Comparison of ENCODE assay signal across 13 mouse cellular contexts in the genomic region with DNA sequence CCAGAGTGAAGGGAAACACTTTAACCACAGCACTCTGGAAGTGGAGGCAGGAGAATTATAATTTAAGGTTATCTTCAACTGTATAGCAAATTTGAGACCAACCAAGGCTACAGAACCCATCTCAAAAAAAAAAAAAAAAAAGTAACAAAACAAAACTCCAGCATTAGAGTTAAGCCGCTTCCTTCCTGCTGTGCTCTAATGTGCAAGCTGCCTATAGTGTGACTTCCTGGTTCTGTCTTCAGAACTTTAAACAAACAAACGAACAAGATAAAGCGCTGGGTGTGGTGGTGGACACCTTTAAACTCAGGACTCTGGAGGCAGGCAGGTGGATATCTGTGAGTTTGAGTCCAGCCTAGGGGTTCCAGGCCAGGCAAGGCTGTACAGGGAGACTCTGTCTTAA. TPM values are rescaled to one million over a fixed set of nuclear protein-coding genes. Genes with fewer than 3 reads are reported as not detected.
A peak's percentile ranks its signal among the peaks of the same experiment; 100 is the strongest.
DNase-seq lines count a peak whose midpoint lies in the region; ATAC-seq and TF ChIP-seq lines count a peak whose summit lies in the region.
"Had no signal": no experiment of that assay in that cellular context is flagged by ENCODE, and none has a peak within 500 bp of the region (broad histone marks: within the 10 kb centered on the region; RNA-seq: fewer than 3 reads in every experiment).

No protein-coding gene starts in this region.

- no peak for ATAC-seq in kidney, postnatal 0 days (replicated peaks; ENCODE audit: low FRiP score, low read depth)
- 0 out of 2 replicates have a peak, but pooled peaks have one; percentile 58 for ATAC-seq in intestine, postnatal 0 days
- ATAC-seq in midbrain, postnatal 0 days (ENCODE audit: low FRiP score) = no peak
- ATAC-seq in forebrain, embryonic 12.5 days (ENCODE audit: low FRiP score) = no peak
- ATAC-seq: hindbrain, postnatal 0 days had no signal

- TF ChIP-seq RAD21 in MEL (IDR thresholded peaks at IDR 0.05; ENCODE audit: low read depth, low read length) = no peak

- TF ChIP-seq POLR2A in MEL (IDR thresholded peaks at IDR 0.05; ENCODE audit: control insufficient read depth in 1 of 2, insufficient read depth in 1 of 2, low read depth in 1 of 2, low read length in 2 of 2, poor library complexity in 1 of 2) = no peak

- 60% methylated on average over 3 of the region's 3 CpGs for WGBS in kidney, postnatal 0 days
- 23% methylated on average over 3 of the region's 3 CpGs for WGBS in intestine, postnatal 0 days
- 72% methylated on average over 3 of the region's 3 CpGs for WGBS in midbrain, postnatal 0 days
- WGBS in forebrain, embryonic 12.5 days = 86% methylated on average over 3 of the region's 3 CpGs

- H3K27me3 ChIP-seq in kidney, postnatal 0 days (ENCODE audit: insufficient read depth, low read length) = no peaks in the 10 kb centered on the region
- H3K27me3 ChIP-seq in MEL (ENCODE audit: control insufficient read depth in 1 of 2, insufficient read depth in 2 of 2, low read length in 2 of 2) = no peaks in the 10 kb centered on the region
- no peaks in the 10 kb centered on the region for H3K27me3 ChIP-seq in intestine, postnatal 0 days (replicated peaks; ENCODE audit: control insufficient read depth, insufficient read depth, low read length)
- no peaks in the 10 kb centered on the region for H3K27me3 ChIP-seq in midbrain, postnatal 0 days (ENCODE audit: insufficient read depth, low read length)
- H3K27me3 ChIP-seq in forebrain, embryonic 12.5 days = no peaks in the 10 kb centered on the region
- H3K27me3 ChIP-seq: limb, embryonic 13.5 days had no signal

- H3K9me3 ChIP-seq in kidney, postnatal 0 days (replicated peaks; ENCODE audit: low read length) = no peaks in the 10 kb centered on the region
- H3K9me3 ChIP-seq in MEL (replicated peaks; ENCODE audit: insufficient read depth, low read length) = no peaks in the 10 kb centered on the region
- no peaks in the 10 kb centered on the region for H3K9me3 ChIP-seq in intestine, postnatal 0 days (ENCODE audit: control insufficient read depth)
- H3K9me3 ChIP-seq in midbrain, postnatal 0 days (ENCODE audit: low read length) = no peaks in the 10 kb centered on the region
- H3K9me3 ChIP-seq in forebrain, embryonic 12.5 days = no peaks in the 10 kb centered on the region
- H3K9me3 ChIP-seq: limb, embryonic 13.5 days had no signal

- peak; percentile 34 for DNase-seq in kidney, postnatal 0 days (ENCODE audit: low spot score)
- no peak for DNase-seq in kidney, adult 9 months
- peak; percentile 50 for DNase-seq in MEL (ENCODE audit: low read depth, low spot score)
- DNase-seq in thymus, postnatal 14 days = peak; percentile 24
- no peak for DNase-seq in midbrain, postnatal 0 days (ENCODE audit: low spot score)
- no peak for DNase-seq in lung, postnatal 25 days (ENCODE audit: low spot score)
- DNase-seq: cerebellum, adult 2 months; heart, postnatal 14 days had no signal

- TF ChIP-seq EP300 in MEL (IDR thresholded peaks at IDR 0.05; ENCODE audit: low read depth in 1 of 2, low read length in 2 of 2) = peak in 1 of 2 experiments; percentile 31; a peak in 1 of 4 replicates

- H3K27ac ChIP-seq in kidney, postnatal 0 days = no peak overlapping the region
- H3K27ac ChIP-seq in MEL (ENCODE audit: control insufficient read depth, low read depth, low read length) = peak overlapping the region; percentile 35
- H3K27ac ChIP-seq in intestine, postnatal 0 days (ENCODE audit: low read depth, low read length) = no peak overlapping the region
- H3K27ac ChIP-seq in midbrain, postnatal 0 days (ENCODE audit: low read depth, low read length) = no peak overlapping the region
- H3K27ac ChIP-seq in forebrain, embryonic 12.5 days = no peak overlapping the region
- H3K27ac ChIP-seq: hindbrain, postnatal 0 days; limb, embryonic 13.5 days had no signal

- H3K4me3 ChIP-seq in kidney, postnatal 0 days (replicated peaks; ENCODE audit: low read depth, low read length) = no peak overlapping the region
- H3K4me3 ChIP-seq in MEL (ENCODE audit: control insufficient read depth in 1 of 2, insufficient read depth in 1 of 2, low read depth in 2 of 2, low read length in 2 of 2) = peak overlapping the region in 1 of 2 experiments; percentile 15; a peak in 1 of 4 replicates
- no peak overlapping the region for H3K4me3 ChIP-seq in intestine, postnatal 0 days (ENCODE audit: low read depth, low read length)
- H3K4me3 ChIP-seq in midbrain, postnatal 0 days (ENCODE audit: low read depth, low read length) = no peak overlapping the region
- H3K4me3 ChIP-seq in forebrain, embryonic 12.5 days (replicated peaks) = no peak overlapping the region
- H3K4me3 ChIP-seq: limb, embryonic 13.5 days had no signal

- H3K9ac ChIP-seq in kidney, postnatal 0 days (ENCODE audit: low read depth, low read length) = no peak overlapping the region
- peak overlapping the region; percentile 38 for H3K9ac ChIP-seq in MEL (ENCODE audit: control insufficient read depth, low read depth, low read length, poor library complexity, severe bottlenecking)
- no peak overlapping the region for H3K9ac ChIP-seq in intestine, postnatal 0 days (ENCODE audit: low read depth, low read length)
- H3K9ac ChIP-seq in midbrain, postnatal 0 days (replicated peaks; ENCODE audit: low read length, poor library complexity, severe bottlenecking) = no peak overlapping the region
- H3K9ac ChIP-seq in forebrain, embryonic 12.5 days = no peak overlapping the region

- TF ChIP-seq CTCF in kidney, postnatal 0 days (IDR thresholded peaks at IDR 0.05; ENCODE audit: low read depth) = no peak
- TF ChIP-seq CTCF in MEL (IDR thresholded peaks at IDR 0.05 in 2 of 3, conservative IDR thresholded peaks at IDR 0.05 in 1 of 3; ENCODE audit: control insufficient read depth in 1 of 3, insufficient read depth in 1 of 3, low read depth in 2 of 3, low read length in 3 of 3, poor library complexity in 1 of 3, severe bottlenecking in 1 of 3) = no peak
- no peak for TF ChIP-seq CTCF in intestine, postnatal 0 days (IDR thresholded peaks at IDR 0.05; ENCODE audit: low read depth)
- no peak for TF ChIP-seq CTCF in midbrain, postnatal 0 days (IDR thresholded peaks at IDR 0.05)

- no peaks in the 10 kb centered on the region for H3K4me1 ChIP-seq in kidney, postnatal 0 days (replicated peaks; ENCODE audit: insufficient read depth, low read length)
- peaks cover 2 to 8% of the 10 kb centered on the region in 2 experiments; a peak in 2 of 4 replicates for H3K4me1 ChIP-seq in MEL (ENCODE audit: control insufficient read depth in 1 of 2, insufficient read depth in 2 of 2, low read length in 2 of 2)
- H3K4me1 ChIP-seq in intestine, postnatal 0 days (replicated peaks; ENCODE audit: control insufficient read depth, insufficient read depth, low read length) = no peaks in the 10 kb centered on the region; the same call in 1 of the 2 replicates
- no peaks in the 10 kb centered on the region for H3K4me1 ChIP-seq in midbrain, postnatal 0 days (ENCODE audit: insufficient read depth, low read length)
- H3K4me1 ChIP-seq in forebrain, embryonic 12.5 days = no peaks in the 10 kb centered on the region

- H3K36me3 ChIP-seq in kidney, postnatal 0 days (ENCODE audit: insufficient read depth, low read length) = no peaks in the 10 kb centered on the region
- peaks cover 0 to 6% of the 10 kb centered on the region in 2 experiments; a peak in 2 of 4 replicates for H3K36me3 ChIP-seq in MEL (ENCODE audit: control insufficient read depth in 1 of 2, insufficient read depth in 2 of 2, low read length in 2 of 2)
- no peaks in the 10 kb centered on the region for H3K36me3 ChIP-seq in intestine, postnatal 0 days (ENCODE audit: control insufficient read depth, insufficient read depth)
- no peaks in the 10 kb centered on the region for H3K36me3 ChIP-seq in midbrain, postnatal 0 days (ENCODE audit: insufficient read depth, low read length)
- no peaks in the 10 kb centered on the region for H3K36me3 ChIP-seq in forebrain, embryonic 12.5 days (replicated peaks)
- H3K36me3 ChIP-seq: limb, embryonic 13.5 days had no signal

- no peak overlapping the region for H3K4me2 ChIP-seq in kidney, postnatal 0 days (ENCODE audit: low read length)
- H3K4me2 ChIP-seq in intestine, postnatal 0 days (replicated peaks; ENCODE audit: low read depth) = no peak overlapping the region
- no peak overlapping the region for H3K4me2 ChIP-seq in midbrain, postnatal 0 days (ENCODE audit: low read depth, low read length, poor library complexity, severe bottlenecking)
- H3K4me2 ChIP-seq in forebrain, embryonic 12.5 days = no peak overlapping the region
- H3K4me2 ChIP-seq: limb, embryonic 13.5 days had no signal

- H3K79me2 ChIP-seq in MEL (ENCODE audit: control insufficient read depth, insufficient read depth, low read length, poor library complexity) = no peaks in the 10 kb centered on the region

RNA-seq across cellular contexts. Expression of gene Clec3b, which starts 1.3 kb away (rescaled TPM):
- 0.69 and 1.6 TPM in 2 replicates for polyA plus RNA-seq in kidney, postnatal 0 days (2015; fragmentation: Nextera tagmentation; extraction: Ambion mirVana)
- total RNA-seq in MEL (2012; rRNA removed) = not detected in 2 replicates
- polyA plus RNA-seq in MEL (2012; ENCODE audit: insufficient read depth in 1 of 2, insufficient read length in 2 of 2, low read depth in 1 of 2, low replicate concordance in 2 of 2, missing spikeins in 1 of 2) = under 1 TPM in 1 of 2 experiments, not detected in 1; 0.24 TPM
- 3.5 and 4.7 TPM in 2 replicates for polyA plus RNA-seq in intestine, postnatal 0 days (2015; fragmentation: Nextera tagmentation; extraction: Ambion mirVana)
- 1.3 TPM in 2 replicates for total RNA-seq in midbrain, postnatal 0 days (2014; rRNA removed)
- polyA plus RNA-seq in midbrain, postnatal 0 days (2015; fragmentation: Nextera tagmentation; extraction: Ambion mirVana) = 3.7 and 4.9 TPM in 2 replicates
- 0.32 TPM in 1 of 2 replicates, not detected in the other for polyA plus RNA-seq in forebrain, embryonic 12.5 days (2016; fragmentation: Nextera tagmentation; extraction: Ambion mirVana)
- polyA plus RNA-seq: embryonic facial prominence, embryonic 11.5 days had no signal

RNA-seq across cellular contexts. Expression of gene Exosc7, which starts 39.0 kb away (rescaled TPM):
- 90.9 and 91.1 TPM in 2 replicates for polyA plus RNA-seq in kidney, postnatal 0 days (2015; fragmentation: Nextera tagmentation; extraction: Ambion mirVana)
- total RNA-seq in MEL (2012; rRNA removed) = 181 and 196 TPM in 2 replicates
- polyA plus RNA-seq in MEL (2012; ENCODE audit: insufficient read depth in 1 of 2, insufficient read length in 2 of 2, low read depth in 1 of 2, low replicate concordance in 2 of 2, missing spikeins in 1 of 2) = 100 to 1,000 TPM in 1 of 2 experiments, not detected in 1; 162 TPM
- polyA plus RNA-seq in intestine, postnatal 0 days (2015; fragmentation: Nextera tagmentation; extraction: Ambion mirVana) = 53.2 and 53.6 TPM in 2 replicates
- total RNA-seq in midbrain, postnatal 0 days (2014; rRNA removed) = 21.4 and 36.7 TPM in 2 replicates
- 59.3 and 61.1 TPM in 2 replicates for polyA plus RNA-seq in midbrain, postnatal 0 days (2015; fragmentation: Nextera tagmentation; extraction: Ambion mirVana)
- 111 and 116 TPM in 2 replicates for polyA plus RNA-seq in forebrain, embryonic 12.5 days (2016; fragmentation: Nextera tagmentation; extraction: Ambion mirVana)

RNA-seq across cellular contexts. Expression of gene Zdhhc3, which starts 39.0 kb away (rescaled TPM):
- polyA plus RNA-seq in kidney, postnatal 0 days (2015; fragmentation: Nextera tagmentation; extraction: Ambion mirVana) = 57.9 and 58.7 TPM in 2 replicates
- 51.7 and 51.8 TPM in 2 replicates for total RNA-seq in MEL (2012; rRNA removed)
- polyA plus RNA-seq in MEL (2012; ENCODE audit: insufficient read depth in 1 of 2, insufficient read length in 2 of 2, low read depth in 1 of 2, low replicate concordance in 2 of 2, missing spikeins in 1 of 2) = 10 to 100 TPM; 92.0 to 98.1 TPM
- 52.1 and 55.3 TPM in 2 replicates for polyA plus RNA-seq in intestine, postnatal 0 days (2015; fragmentation: Nextera tagmentation; extraction: Ambion mirVana)
- 72.5 and 76.7 TPM in 2 replicates for total RNA-seq in midbrain, postnatal 0 days (2014; rRNA removed)
- 85.4 and 86.9 TPM in 2 replicates for polyA plus RNA-seq in midbrain, postnatal 0 days (2015; fragmentation: Nextera tagmentation; extraction: Ambion mirVana)
- 82.2 and 83.4 TPM in 2 replicates for polyA plus RNA-seq in forebrain, embryonic 12.5 days (2016; fragmentation: Nextera tagmentation; extraction: Ambion mirVana)

Comparison
In these comparisons a context has a peak if more than half of its experiments do, and no peak if none do; other contexts are left out.
1. DNase-seq: peak in kidney, postnatal 0 days (single experiment), MEL (single experiment) and thymus, postnatal 14 days (single experiment); none in kidney, adult 9 months (single experiment), midbrain, postnatal 0 days (single experiment) and lung, postnatal 25 days (single experiment).